Comparison of ENCODE assay signal across 11 mouse cellular contexts in the genomic region with DNA sequence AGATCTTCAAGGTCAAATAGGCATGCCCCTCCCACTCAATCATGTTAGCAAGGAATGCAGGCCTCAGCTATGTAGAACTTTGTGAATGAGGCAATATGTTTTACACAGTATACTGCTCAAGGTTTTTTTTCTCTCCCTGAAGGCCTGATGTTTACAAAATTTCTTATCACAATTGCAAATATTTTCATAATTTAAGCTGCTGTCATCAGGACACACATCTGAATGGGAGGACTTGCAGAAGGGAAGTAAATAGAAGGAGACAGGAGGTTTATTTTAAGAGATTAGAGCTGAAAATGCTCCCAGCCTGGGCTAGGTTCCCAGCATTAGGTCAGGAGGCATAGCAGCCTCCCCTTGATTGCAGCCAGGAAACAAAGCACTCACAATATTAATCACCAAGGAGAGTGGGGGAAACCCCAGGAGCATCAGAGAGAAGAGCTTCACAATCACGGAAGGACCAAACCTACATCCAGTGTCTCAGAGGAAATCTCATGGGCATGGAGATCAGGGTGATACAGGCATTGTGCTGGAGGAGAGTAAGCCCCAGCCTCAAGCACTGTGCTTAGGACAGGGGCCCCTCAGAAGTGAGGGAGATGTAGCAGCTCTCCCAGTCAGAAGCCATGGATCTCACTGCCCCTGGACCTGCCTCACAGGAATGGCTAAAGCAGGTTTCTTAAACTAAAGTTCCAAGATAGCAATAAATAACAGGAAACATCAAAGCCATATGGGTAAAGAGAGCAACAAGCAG. TPM values are rescaled to one million over a fixed set of nuclear protein-coding genes. Genes with fewer than 3 reads are reported as not detected.
DNase-seq lines count a peak whose midpoint lies in the region; ATAC-seq lines count a peak whose summit lies in the region.
"Had no signal": no experiment of that assay in that cellular context is flagged by ENCODE, and none has a peak within 500 bp of the region (broad histone marks: within the 10 kb centered on the region; RNA-seq: fewer than 3 reads in every experiment).

No protein-coding gene starts in this region.

- H3K4me1 ChIP-seq in kidney, embryonic 14.5 days (ENCODE audit: control insufficient read depth, insufficient read depth, low read length): no peaks in the 10 kb centered on the region
- H3K4me1 ChIP-seq: liver, embryonic 13.5 days; midbrain, embryonic 15.5 days had no signal

- H3K36me3 ChIP-seq in kidney, embryonic 14.5 days (ENCODE audit: control insufficient read depth, insufficient read depth, low read length): no peaks in the 10 kb centered on the region
- H3K36me3 ChIP-seq: liver, embryonic 13.5 days; midbrain, embryonic 15.5 days had no signal

- H3K4me2 ChIP-seq in kidney, embryonic 14.5 days (replicated peaks; ENCODE audit: low read depth, low read length): no peak overlapping the region
- H3K4me2 ChIP-seq: liver, embryonic 13.5 days; midbrain, embryonic 15.5 days had no signal

- no peak for DNase-seq in kidney, adult 8-10 months
- DNase-seq in gastrocnemius, adult 18-20 months (ENCODE audit: low spot score): peak; percentile 52
- peak; percentile 72 to 82 for DNase-seq in heart, postnatal 10 days
- DNase-seq in ovary, postnatal 14 days (ENCODE audit: low spot score): peak; percentile 18
- DNase-seq in left cerebral cortex, adult 18-20 months (ENCODE audit: low spot score in 2 of 2): no peak
- DNase-seq in layer of hippocampus, adult 9-11 months: no peak
- no peak for DNase-seq in layer of hippocampus, adult 11-12 months (ENCODE audit: low spot score)
- DNase-seq: liver, embryonic 13.5 days had no signal

- WGBS in kidney, embryonic 14.5 days: 55% methylated on average over 1 of the region's 1 CpGs

- no peak overlapping the region for H3K27ac ChIP-seq in kidney, embryonic 14.5 days (ENCODE audit: low read depth, low read length)
- H3K27ac ChIP-seq: liver, embryonic 13.5 days; midbrain, embryonic 15.5 days had no signal

- H3K9ac ChIP-seq in kidney, embryonic 14.5 days (ENCODE audit: low read depth, low read length): no peak overlapping the region
- H3K9ac ChIP-seq: liver, embryonic 13.5 days; midbrain, embryonic 15.5 days had no signal

- H3K9me3 ChIP-seq in kidney, embryonic 14.5 days (ENCODE audit: control insufficient read depth, low read length): no peaks in the 10 kb centered on the region
- H3K9me3 ChIP-seq: liver, embryonic 13.5 days; midbrain, embryonic 15.5 days had no signal

- no peak overlapping the region for H3K4me3 ChIP-seq in kidney, embryonic 14.5 days (ENCODE audit: low read length)
- H3K4me3 ChIP-seq: liver, embryonic 13.5 days; midbrain, embryonic 15.5 days had no signal

- H3K27me3 ChIP-seq in kidney, embryonic 14.5 days (ENCODE audit: control insufficient read depth, insufficient read depth, low read length): no peaks in the 10 kb centered on the region
- H3K27me3 ChIP-seq: liver, embryonic 13.5 days; midbrain, embryonic 15.5 days had no signal

- intact Hi-C loops in heart, postnatal 10 days (cut with DNase I): no loop called here

- peak; percentile 35; the same call in 1 of the 2 replicates for ATAC-seq in kidney, embryonic 14.5 days (ENCODE audit: low FRiP score, low TSS enrichment)
- ATAC-seq: midbrain, embryonic 15.5 days had no signal

RNA-seq across cellular contexts. Expression of a gene that starts 25.6 kb away (rescaled TPM):
- 0.14 TPM in 1 of 2 replicates, not detected in the other for polyA plus RNA-seq in kidney, embryonic 14.5 days (2014; fragmentation: Nextera tagmentation; extraction: Ambion mirVana)
- 100 to 1,000 TPM in 1 of 2 experiments, 10 to 100 TPM in 1; 79.6 to 130 TPM for total RNA-seq in gastrocnemius, adult 18-20 months (2021)
- 10 to 100 TPM; 29.5 to 57.4 TPM for total RNA-seq in heart, postnatal 10 days (2021)
- under 1 TPM; 0.21 to 0.79 TPM for total RNA-seq in left cerebral cortex, adult 18-20 months (2021)

RNA-seq across cellular contexts. Expression of a gene that starts 40.9 kb away (rescaled TPM):
- polyA plus RNA-seq in kidney, embryonic 14.5 days (2014; fragmentation: Nextera tagmentation; extraction: Ambion mirVana): not detected in 2 replicates
- total RNA-seq in gastrocnemius, adult 18-20 months (2021): under 1 TPM in 1 of 2 experiments, not detected in 1; 0.76 TPM
- total RNA-seq in heart, postnatal 10 days (2021): not detected
- total RNA-seq in left cerebral cortex, adult 18-20 months (2021): not detected
- polyA plus RNA-seq: gonadal fat pad, adult 2 months; midbrain, embryonic 15.5 days had no signal

RNA-seq across cellular contexts. Expression of a gene that starts 57.4 kb away (rescaled TPM):
- not detected in 2 replicates for polyA plus RNA-seq in kidney, embryonic 14.5 days (2014; fragmentation: Nextera tagmentation; extraction: Ambion mirVana)
- total RNA-seq in gastrocnemius, adult 18-20 months (2021): under 1 TPM; 0.80 to 0.83 TPM
- 1 to 10 TPM in 1 of 2 experiments, under 1 TPM in 1; 0.94 to 1.0 TPM for total RNA-seq in heart, postnatal 10 days (2021)
- total RNA-seq in left cerebral cortex, adult 18-20 months (2021): not detected
- polyA plus RNA-seq: midbrain, embryonic 15.5 days had no signal

Comparison
In these comparisons a context has a peak if more than half of its experiments do, and no peak if none do; other contexts are left out.
1. DNase-seq: peak in gastrocnemius, adult 18-20 months (single experiment), heart, postnatal 10 days (2 of 2) and ovary, postnatal 14 days (single experiment); none in kidney, adult 8-10 months (0 of 2), left cerebral cortex, adult 18-20 months (0 of 2), layer of hippocampus, adult 9-11 months (single experiment) and layer of hippocampus, adult 11-12 months (single experiment).
2. RNA of a gene that starts 25.6 kb away (total RNA-seq): 79.6 to 130 TPM in gastrocnemius, adult 18-20 months and 29.5 to 57.4 TPM in heart, postnatal 10 days; 0.21 to 0.79 TPM in left cerebral cortex, adult 18-20 months; every median in the first group is over 10 times any median in the second.